Mouse (Mus musculus) bone marrow macrophage, adult 2 months (primary cell): ENCODE results near the gene Adamtsl4. TPM values are rescaled to one million over a fixed set of nuclear protein-coding genes. Genes with fewer than 3 reads are reported as not detected.
"Not testable (repeated sequence)": the region's sequence is repeated elsewhere in the genome, so short reads cannot be mapped to it uniquely, and the experiment has no call there.

Experiments
- H3K27ac ChIP-seq: 2 replicates; pipeline ENCODE4 v1.5.1; 2012; ENCODE audit warnings: low read depth, low read length; ENCODE audit not compliant: insufficient read depth
- H3K4me1 ChIP-seq: 2 replicates; pipeline ENCODE4 v1.6.1; 2012; ENCODE audit warnings: low read length; ENCODE audit not compliant: control insufficient read depth, insufficient read depth
- H3K4me3 ChIP-seq: 2 replicates; pipeline ENCODE4 v1.5.1; 2012; ENCODE audit warnings: mild to moderate bottlenecking, low read length, moderate library complexity; ENCODE audit not compliant: insufficient read depth
- CTCF ChIP-seq: IDR thresholded peaks from 2 replicates; pipeline ENCODE4 v1.5.1; 2012; ENCODE audit warnings: low read depth, mild to moderate bottlenecking, low read length, moderate library complexity
- POLR2A ChIP-seq: IDR thresholded peaks from 2 replicates; pipeline ENCODE4 v1.6.1; 2012; ENCODE audit warnings: mild to moderate bottlenecking, low read depth, low read length, borderline replicate concordance
- polyA plus RNA-seq: library from polyadenylated mRNA; stranded (reverse); fragments of >200 nt; gene quantifications from 2 replicates; pipeline ENCODE4 v1.2.4, GENCODE M21; 2012; ENCODE audit not compliant: missing spikeins, insufficient read depth, insufficient read length

The Adamtsl4 gene
- polyA plus RNA-seq, 1 experiment, result 2.4 TPM

DNA sequence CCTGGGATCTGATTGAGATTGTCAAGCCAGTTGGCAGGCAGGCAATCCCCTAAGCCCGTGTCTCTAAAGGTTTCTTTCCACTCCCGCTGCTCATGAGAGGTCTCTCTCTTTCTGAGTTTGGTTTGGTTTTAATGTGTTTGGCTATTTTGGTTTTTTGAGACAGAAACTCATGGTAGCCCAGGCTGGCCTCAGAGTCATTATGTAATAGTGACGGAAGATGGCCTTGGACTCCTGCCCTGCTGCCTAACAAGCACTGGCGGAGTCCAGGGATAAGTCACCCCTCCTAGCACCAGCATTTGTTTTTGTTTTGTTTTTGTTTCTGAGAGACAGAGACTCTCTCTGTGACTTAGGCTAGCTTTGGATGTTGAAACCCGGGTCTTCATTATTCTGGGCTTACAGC, 32.3 kb downstream of the Adamtsl4 start:
- TF ChIP-seq CTCF (no peak), POLR2A (no peak)
- Histone ChIP-seq H3K4me3 (no peak overlapping the region), H3K4me1 (peaks cover 65% of the 10 kb centered on the region), H3K27ac (peak overlapping the region; percentile 100)

DNA sequence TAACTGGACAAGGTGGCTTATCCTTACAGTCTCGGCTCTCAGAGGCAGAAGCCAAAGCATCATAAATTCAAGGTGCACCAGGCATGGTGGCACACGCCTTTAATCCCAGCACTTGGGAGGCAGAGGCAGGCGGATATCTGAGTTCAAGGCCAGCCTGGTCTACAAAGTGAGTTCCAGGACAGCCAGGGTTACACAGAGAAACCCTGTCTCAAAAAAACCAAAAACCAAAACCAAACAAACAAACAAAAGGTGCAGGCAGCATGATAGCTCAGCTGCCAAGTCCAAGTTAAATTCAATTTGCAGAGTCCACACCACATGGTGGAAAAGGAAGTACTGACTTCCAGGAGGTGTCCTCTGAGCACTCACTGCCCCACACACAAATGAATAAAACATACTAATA, 33.3 kb downstream of the Adamtsl4 start:
- Histone ChIP-seq H3K27ac (peak overlapping the region; percentile 100), H3K4me1 (peaks cover 75% of the 10 kb centered on the region)
- H3K4me3 ChIP-seq, result not testable (repeated sequence)

DNA sequence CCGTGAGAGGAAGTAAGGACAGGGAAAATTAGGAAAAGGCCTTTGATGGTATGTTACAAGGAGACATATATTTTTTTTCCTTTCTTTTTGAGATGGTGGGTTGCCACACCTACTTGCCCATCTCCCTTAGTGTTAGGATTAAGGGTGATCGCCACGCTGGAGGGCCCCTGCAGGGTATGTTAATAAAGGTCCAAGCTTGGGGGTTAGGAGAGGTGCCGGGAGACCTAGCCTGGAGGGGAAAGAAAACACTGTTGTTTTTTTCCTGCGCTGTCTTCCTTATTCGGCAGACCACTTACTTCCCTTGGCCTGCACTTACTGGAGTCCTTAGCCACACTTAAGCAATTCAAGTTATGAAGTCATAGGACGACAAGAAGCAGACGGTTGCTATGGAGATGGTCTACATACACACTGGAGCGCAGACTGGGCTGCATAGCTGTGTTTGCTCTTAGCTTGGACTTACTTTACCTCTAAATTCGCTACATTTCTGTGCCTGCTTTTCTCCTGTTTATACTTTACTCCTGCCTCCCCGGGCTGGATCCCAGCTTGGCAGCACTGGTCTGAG, 34.2 kb downstream of the Adamtsl4 start:
- Histone ChIP-seq H3K4me1 (peaks cover 81% of the 10 kb centered on the region), H3K27ac (peak overlapping the region; percentile 100), H3K4me3 (peak overlapping the region; percentile 43)
- TF ChIP-seq POLR2A, result no peak
- TF ChIP-seq CTCF, result no peak

DNA sequence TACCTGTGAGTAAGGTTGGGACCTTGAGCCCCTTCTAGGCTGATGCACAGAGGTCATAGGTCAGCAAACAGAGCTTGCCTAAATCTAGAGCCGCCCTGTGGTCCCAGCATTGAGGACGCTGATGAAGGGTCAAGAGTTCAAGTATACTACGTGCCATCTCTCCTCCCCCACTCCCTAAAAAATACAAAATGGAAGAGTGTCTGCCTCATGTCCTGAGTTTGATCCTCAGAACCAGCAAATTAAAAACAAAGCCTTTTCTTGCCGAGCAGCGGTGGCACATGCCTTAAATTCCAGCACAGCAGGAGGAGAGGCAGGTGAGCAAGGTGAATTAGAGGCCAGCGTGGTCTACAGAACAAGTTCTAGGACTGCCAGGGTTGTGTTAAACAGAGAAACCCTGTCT, 34.8 kb downstream of the Adamtsl4 start:
- peak overlapping the region; percentile 100 for H3K27ac ChIP-seq
- H3K4me3 ChIP-seq, result no peak overlapping the region
- H3K4me1 ChIP-seq, result peaks cover 87% of the 10 kb centered on the region
- no peak for TF ChIP-seq POLR2A
- TF ChIP-seq CTCF, result no peak

DNA sequence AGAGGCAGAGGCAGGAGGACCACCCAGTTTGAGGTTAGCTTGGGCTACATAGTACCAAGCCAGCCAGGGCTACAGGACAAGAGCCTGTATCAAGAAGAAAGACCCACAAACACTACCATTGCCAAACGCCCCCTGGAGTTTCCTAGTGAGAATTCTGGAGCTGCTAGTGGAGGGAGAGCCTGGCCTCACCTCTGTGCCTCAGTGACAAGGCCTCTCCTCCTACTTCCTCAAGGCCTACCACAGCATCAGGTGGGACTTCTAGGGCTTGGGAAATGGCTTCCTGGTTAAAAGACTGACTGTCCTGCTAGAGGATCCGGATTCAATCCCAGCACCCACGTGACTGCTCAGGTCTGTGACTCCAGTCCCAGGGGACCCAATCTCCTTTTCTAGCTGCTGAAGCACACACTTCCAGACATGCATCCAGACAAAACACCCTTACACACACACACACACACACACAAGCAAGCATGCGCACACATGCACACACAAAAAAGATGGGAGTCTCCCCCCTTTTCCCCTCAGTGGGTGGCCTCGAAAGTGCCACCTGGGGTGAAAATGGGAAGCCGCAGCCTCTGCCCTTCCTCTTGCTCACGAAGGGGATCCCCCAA, 35.4 kb downstream of the Adamtsl4 start:
- Histone ChIP-seq H3K4me3 (no peak overlapping the region), H3K27ac (peak overlapping the region; percentile 100), H3K4me1 (peaks cover 82% of the 10 kb centered on the region)
- TF ChIP-seq CTCF, result peak; percentile 32; the same call in 1 of the 2 replicates
- TF ChIP-seq POLR2A, result no peak

DNA sequence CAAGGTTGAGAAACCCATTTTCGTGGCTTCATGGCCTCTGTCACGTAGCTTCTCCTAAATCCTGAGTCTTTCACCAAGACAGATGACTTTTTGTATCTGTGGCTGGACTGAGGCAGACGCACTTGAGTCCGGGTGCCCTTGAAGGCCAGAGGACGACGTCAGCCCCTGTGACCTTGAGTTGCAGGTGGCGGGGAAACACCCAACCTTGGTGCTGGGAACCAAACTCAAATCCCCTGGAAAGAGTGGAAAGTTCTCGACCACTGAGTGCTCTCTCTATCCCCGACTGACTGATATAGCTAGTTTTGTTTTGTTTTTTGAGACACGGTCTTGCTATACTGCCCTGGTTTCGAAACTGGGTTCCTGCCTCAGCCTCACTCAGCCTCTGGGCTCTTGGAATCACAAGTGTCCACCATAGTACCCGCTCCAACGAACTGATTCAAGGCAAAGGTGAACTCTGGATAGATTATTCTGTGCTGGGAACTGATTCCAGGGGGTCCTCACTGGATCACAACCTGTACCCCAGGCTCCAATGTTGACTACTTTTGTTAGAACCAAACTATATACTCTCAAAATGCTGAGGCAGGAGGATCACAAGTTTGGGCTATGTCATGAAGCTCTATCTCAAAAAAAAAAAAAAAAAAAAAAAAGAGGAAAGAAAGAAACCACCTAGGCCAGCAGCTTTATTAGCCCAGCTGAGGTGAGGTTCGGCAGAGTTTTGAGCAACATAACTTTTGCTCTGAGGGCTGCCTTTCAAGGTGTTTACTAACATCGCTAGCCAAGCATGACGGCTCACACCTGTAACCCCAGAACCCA, 36.1 kb downstream of the Adamtsl4 start:
- H3K4me1 ChIP-seq, result peaks cover 75% of the 10 kb centered on the region
- TF ChIP-seq POLR2A, result no peak
- no peak for TF ChIP-seq CTCF
- no peak overlapping the region for H3K4me3 ChIP-seq
- H3K27ac ChIP-seq, result peak overlapping the region; percentile 100

DNA sequence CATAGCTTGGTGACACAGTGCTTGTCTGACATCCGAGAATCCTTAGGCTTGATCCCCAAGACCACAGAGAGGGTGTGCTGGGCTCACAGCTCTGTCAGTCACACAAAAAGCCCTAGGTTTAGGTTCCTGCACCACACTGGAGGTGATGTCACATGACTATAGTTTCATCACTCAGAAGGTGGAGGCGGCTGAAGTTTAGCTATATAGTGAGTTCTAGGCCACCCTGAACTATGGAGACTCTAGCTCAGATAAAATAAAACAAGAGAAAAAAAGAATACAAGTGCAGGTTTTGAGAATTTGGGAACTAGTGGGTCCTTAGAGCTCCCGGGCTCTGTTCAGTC, 36.7 kb downstream of the Adamtsl4 start:
- H3K4me3 ChIP-seq, result peak overlapping the region; percentile 11
- peaks cover 77% of the 10 kb centered on the region for H3K4me1 ChIP-seq
- H3K27ac ChIP-seq, result peak overlapping the region; percentile 100

DNA sequence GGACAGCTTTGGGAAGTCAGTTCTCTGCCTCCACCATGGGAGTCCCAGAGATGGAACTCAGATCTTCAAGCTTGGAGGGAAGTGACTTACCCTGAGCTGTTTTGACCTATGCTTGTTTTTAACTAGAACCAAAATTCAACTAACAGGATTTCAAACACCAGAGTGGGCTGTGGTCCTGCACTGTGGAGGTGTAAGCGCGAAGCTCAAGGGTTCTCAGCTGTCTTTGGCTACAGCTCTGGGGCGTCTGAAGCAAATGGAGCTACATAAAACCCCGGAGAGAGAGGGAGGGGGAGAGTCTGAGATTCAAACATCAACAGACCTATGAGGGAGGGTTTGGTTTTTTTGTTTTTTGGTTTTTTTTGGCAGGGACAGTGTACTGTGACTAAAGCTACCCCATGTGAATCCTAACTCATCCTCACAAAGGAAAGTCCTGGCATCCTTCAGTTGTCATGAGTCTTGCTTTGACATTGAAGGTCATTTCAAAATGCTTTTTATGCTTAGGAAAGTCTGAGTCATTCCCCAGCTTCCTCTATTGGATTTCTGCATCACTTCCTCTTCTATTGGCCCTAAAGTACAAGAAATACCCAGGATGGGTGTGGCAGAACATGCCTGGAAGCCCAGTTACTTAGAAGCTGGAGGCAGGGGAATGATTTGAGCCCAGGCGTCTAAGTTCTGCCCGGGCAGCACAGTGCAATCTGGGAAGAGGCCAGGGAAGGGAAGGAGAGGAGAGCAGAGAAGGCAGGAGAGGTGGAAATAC, 37.3 kb downstream of the Adamtsl4 start:
- peak overlapping the region; percentile 100 for H3K27ac ChIP-seq
- peaks cover 77% of the 10 kb centered on the region for H3K4me1 ChIP-seq
- peak overlapping the region; percentile 11 for H3K4me3 ChIP-seq
- TF ChIP-seq POLR2A (no peak), CTCF (no peak)

More for the DNA sequence above, 36.7 kb downstream of the Adamtsl4 start:
- no peak for TF ChIP-seq CTCF
- no peak for TF ChIP-seq POLR2A

DNA sequence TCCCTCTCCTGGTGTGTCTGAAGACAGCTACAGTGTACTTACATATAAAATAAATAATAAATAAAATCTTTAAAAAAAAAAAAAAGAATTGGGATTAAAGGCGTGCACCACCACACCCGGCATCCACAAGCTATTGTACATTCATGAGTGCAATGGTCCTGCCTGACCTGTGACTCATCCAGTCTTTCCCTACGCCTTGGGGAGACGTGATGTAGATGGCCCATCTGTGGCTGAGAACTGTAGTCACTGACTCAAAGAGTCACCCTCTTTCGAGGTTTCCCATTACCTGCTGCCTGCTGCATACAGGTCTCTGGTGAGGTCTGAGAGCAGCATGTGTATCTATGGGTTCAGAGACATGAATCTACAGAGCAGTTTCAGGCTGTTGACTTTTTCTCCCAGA, 39.7 kb downstream of the Adamtsl4 start:
- peaks cover 76% of the 10 kb centered on the region for H3K4me1 ChIP-seq
- H3K27ac ChIP-seq, result peak overlapping the region; percentile 99
- no peak for TF ChIP-seq CTCF
- no peak for TF ChIP-seq POLR2A

More for the DNA sequence above, 39.7 kb downstream of the Adamtsl4 start:
- H3K4me3 ChIP-seq, result no peak overlapping the region
